Mouse (Mus musculus) limb, embryonic 10.5 days (tissue): ENCODE results near the gene Gm44503. TPM values are rescaled to one million over a fixed set of nuclear protein-coding genes. Genes with fewer than 3 reads are reported as not detected.

Experiments used
- DNase-seq: peaks from one replicate; pipeline ENCODE4 v3.0.0-alpha.2; 2017; ENCODE audit warnings: low spot score
- H3K27ac ChIP-seq: fragments of 300-500 bp; sonication (generic); 2 replicates; pipeline ENCODE4 v1.5.1; 2016; ENCODE audit warnings: mild to moderate bottlenecking
- H3K27me3 ChIP-seq: fragments of 300-500 bp; sonication (generic); 2 replicates; pipeline ENCODE4 v1.6.1; 2016; ENCODE audit warnings: low read depth, mild to moderate bottlenecking; ENCODE audit not compliant: poor library complexity, severe bottlenecking
- H3K36me3 ChIP-seq: fragments of 300-500 bp; sonication (generic); 2 replicates; pipeline ENCODE4 v1.6.1; 2016; ENCODE audit warnings: mild to moderate bottlenecking, moderate library complexity
- H3K4me1 ChIP-seq: fragments of 300-500 bp; sonication (generic); 2 replicates; pipeline ENCODE4 v1.6.1; 2016
- H3K4me3 ChIP-seq: fragments of 300-500 bp; sonication (generic); 2 replicates; pipeline ENCODE4 v1.5.1; 2016; ENCODE audit warnings: mild to moderate bottlenecking, moderate library complexity
- H3K9me3 ChIP-seq: fragments of 300-500 bp; sonication (generic); replicated peaks from 2 replicates; pipeline ENCODE4 v1.6.1; 2016; ENCODE audit warnings: mild to moderate bottlenecking
- WGBS: fragments of 180-500 bp; shearing (Covaris S2); methylation state at CpG from one replicate; pipeline ENCODE4 v1.1.7; 2016; 5-methylcytosine and 5-hydroxymethylcytosine counted together
- polyA plus RNA-seq: library from polyadenylated mRNA; unstranded; fragments of >200 nt; fragmentation: Nextera tagmentation; extraction: Ambion mirVana; gene quantifications from 2 replicates; pipeline ENCODE4 v1.2.1, GENCODE M21; 2016

The Gm44503 gene
- polyA plus RNA-seq, 1 experiment from 2014 or later = not detected

DNA sequence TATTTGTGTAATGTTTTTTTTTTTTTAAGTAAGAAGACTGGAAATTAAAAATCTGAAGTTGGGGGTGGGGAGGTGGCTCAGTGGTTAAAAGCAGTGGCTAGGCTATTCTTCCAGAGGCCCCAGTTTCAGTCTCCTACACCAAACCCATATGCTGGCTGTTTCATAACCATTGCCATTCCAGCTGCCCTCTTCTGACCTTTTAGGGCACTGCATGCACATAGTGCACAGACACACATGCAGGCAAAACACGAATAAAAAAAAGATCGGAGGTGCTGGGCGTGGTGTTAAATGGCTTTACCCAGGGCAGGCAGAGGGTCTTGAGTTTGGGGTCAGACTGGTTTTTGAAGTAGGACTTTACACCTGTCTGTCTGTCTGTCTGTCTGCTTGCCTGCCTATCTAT is 47.5 kb downstream of the Gm44503 start:
- Histone ChIP-seq H3K27ac (no peak overlapping the region), H3K36me3 (0 out of 2 replicates have a peak, but pooled peaks cover 2% of the 10 kb centered on the region), H3K4me1 (no peaks in the 10 kb centered on the region), H3K9me3 (no peaks in the 10 kb centered on the region), H3K4me3 (no peak overlapping the region), H3K27me3 (no peaks in the 10 kb centered on the region)
- WGBS = 95% methylated on average over 3 of the region's 3 CpGs
- no peak for DNase-seq

- no peaks in the 10 kb centered on the region for H3K9me3 ChIP-seq
- DNase-seq = no peak
- H3K4me1 ChIP-seq = no peaks in the 10 kb centered on the region
- 74% methylated on average over 3 of the region's 3 CpGs for WGBS
- no peak overlapping the region for H3K27ac ChIP-seq
- H3K36me3 ChIP-seq = 0 out of 2 replicates have a peak, but pooled peaks cover 2% of the 10 kb centered on the region
- H3K27me3 ChIP-seq = no peaks in the 10 kb centered on the region
- H3K4me3 ChIP-seq = no peak overlapping the region
Observed at GRCm38 (mm10) chr9:73008384-73008783, 49.7 kb downstream of the Gm44503 start.

DNA sequence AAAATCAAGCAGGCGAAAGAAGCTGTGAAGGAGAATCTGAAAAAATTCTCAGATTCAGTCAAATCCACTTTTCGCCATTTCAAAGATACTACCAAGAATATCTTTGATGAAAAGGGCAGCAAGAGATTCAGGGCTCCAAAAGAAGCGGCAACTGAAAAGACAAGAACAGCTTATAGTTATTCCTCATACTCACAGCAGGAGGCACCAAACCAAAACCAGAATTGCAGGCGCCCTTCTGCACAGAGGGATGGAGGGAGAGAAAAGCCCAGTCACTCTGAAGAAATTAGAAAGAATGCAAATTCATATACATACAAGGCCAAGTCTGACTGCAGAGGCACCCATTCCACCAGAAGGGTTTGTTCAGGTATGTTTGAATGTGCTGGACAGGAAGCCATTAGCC is 54.0 kb downstream of the Gm44503 start:
- no peaks in the 10 kb centered on the region for H3K27me3 ChIP-seq
- H3K9me3 ChIP-seq = no peaks in the 10 kb centered on the region
- WGBS = 87% methylated on average over 4 of the region's 4 CpGs
- peaks cover 41% of the 10 kb centered on the region for H3K36me3 ChIP-seq
- H3K4me1 ChIP-seq = no peaks in the 10 kb centered on the region
- H3K4me3 ChIP-seq = no peak overlapping the region
- DNase-seq = no peak
- H3K27ac ChIP-seq = no peak overlapping the region

GRCm38 (mm10) chr9:73014724-73015123 is 56.1 kb downstream of the Gm44503 start:
- Histone ChIP-seq H3K4me3 (no peak overlapping the region), H3K27me3 (no peaks in the 10 kb centered on the region), H3K4me1 (no peaks in the 10 kb centered on the region), H3K36me3 (peaks cover 61% of the 10 kb centered on the region), H3K9me3 (no peaks in the 10 kb centered on the region), H3K27ac (no peak overlapping the region)
- DNase-seq = no peak
- 76% methylated on average over 13 of the region's 13 CpGs for whole genome bisulfite sequencing

DNA sequence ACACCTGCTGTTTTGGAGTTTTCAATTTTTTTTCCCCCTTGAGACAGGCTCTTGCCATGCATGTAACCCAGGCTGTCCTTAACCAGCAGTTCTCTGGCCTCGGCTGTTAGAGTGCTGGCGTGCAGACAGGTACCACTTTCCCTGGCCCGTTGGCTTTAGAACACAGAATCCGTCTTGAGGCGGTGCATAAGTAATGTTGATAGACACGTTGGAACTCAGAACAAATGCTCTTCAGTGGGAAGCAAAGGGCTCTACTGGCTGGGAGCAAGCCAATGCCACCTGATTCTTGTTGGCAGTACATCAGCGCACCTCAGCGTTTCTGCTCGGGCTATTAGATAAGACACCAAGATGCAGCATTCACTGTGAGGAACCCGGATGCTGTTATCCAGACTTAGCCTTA is 61.2 kb downstream of the Gm44503 start:
- no peak for DNase-seq
- 92% methylated on average over 10 of the region's 10 CpGs for WGBS
- Histone ChIP-seq H3K27me3 (no peaks in the 10 kb centered on the region), H3K9me3 (no peaks in the 10 kb centered on the region), H3K4me3 (no peak overlapping the region), H3K4me1 (no peaks in the 10 kb centered on the region), H3K27ac (no peak overlapping the region), H3K36me3 (peaks cover 73% of the 10 kb centered on the region)

DNA sequence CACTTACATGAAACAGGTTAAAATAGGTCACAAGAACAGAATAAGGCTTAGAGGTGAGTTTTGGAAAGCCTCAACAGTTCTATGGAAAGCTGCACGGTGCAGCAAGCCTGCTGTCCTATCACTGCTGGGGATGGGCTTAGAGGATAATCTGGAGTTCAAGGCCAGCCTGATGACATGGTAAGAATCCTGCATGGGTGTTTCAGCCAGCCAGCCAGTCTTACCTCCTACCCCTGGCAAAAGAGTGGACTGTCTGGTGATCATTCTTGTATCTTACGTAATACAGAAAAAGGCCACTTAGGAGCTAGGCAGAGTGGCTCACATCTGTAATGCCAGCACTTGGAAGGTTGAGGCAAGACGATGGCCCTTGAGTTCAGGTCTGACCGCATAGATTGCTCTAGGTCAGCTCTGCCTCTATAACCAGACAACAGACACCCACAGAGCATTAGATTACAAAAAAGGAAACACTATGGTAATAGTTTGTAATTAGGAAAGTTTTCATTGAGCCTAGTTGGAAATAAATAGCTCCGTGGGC is 62.0 kb downstream of the Gm44503 start:
- Histone ChIP-seq H3K4me3 (no peak overlapping the region), H3K27ac (no peak overlapping the region), H3K27me3 (no peaks in the 10 kb centered on the region), H3K4me1 (peaks cover 2% of the 10 kb centered on the region; the same call in 1 of the 2 replicates), H3K36me3 (peaks cover 65% of the 10 kb centered on the region), H3K9me3 (no peaks in the 10 kb centered on the region)
- DNase-seq = no peak
- WGBS = 91% methylated on average over 5 of the region's 5 CpGs

- peak overlapping the region; percentile 76 for H3K27ac ChIP-seq
- 18% methylated on average over 16 of the region's 17 CpGs for WGBS
- H3K27me3 ChIP-seq = no peaks in the 10 kb centered on the region
- DNase-seq = peak; percentile 63
- H3K4me3 ChIP-seq = peak overlapping the region; percentile 34; the same call in 1 of the 2 replicates
- H3K9me3 ChIP-seq = no peaks in the 10 kb centered on the region
- peaks cover 32% of the 10 kb centered on the region for H3K36me3 ChIP-seq
- H3K4me1 ChIP-seq = peaks cover 12% of the 10 kb centered on the region
Observed at GRCm38 (mm10) chr9:73025818-73026636, 67.4 kb downstream of the Gm44503 start.

DNA sequence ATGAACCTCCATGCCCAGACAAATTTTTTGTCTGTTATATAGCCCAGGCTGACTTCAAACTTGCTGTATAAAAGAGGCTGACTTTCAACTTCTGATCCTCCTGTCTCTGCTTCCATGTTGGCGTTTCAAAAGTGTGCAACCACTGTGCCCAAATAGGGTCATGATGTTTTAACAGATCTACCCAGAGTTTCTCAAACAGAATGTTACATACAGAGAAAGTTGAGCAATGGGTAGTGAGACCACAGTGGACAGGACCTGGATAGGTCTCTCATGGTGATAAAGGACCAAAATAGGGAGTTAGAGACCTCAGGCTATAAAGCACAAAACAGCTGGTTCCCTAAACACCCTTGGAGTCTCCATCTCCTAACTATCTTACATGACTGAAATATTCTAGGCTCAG is 71.8 kb downstream of the Gm44503 start:
- DNase-seq = no peak
- H3K36me3 ChIP-seq = peaks cover 52% of the 10 kb centered on the region
- no peaks in the 10 kb centered on the region for H3K27me3 ChIP-seq
- H3K4me1 ChIP-seq = peaks cover 12% of the 10 kb centered on the region
- H3K27ac ChIP-seq = no peak overlapping the region
- H3K4me3 ChIP-seq = no peak overlapping the region
- no peaks in the 10 kb centered on the region for H3K9me3 ChIP-seq
- WGBS = 86% methylated on average over 1 of the region's 1 CpGs

DNA sequence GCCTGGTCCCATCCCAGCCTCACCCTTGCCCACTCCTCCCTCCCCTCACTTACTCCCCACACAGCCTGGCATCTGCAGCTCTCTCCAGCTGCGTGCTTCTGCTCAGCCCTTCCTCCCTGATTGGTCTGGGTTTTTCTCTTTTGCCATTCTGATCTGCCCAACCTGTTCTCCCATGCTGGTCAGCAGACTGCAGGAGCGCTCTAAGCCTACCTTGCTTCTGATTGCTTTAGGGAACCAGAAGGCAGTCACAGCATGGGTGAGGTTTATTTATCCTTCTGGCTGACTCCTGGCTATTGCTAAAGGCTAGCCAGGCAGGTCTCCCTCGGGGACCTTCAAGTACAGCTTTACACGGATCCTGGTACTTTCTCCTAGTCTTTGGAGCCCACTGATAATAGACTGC is 72.8 kb downstream of the Gm44503 start:
- 78% methylated on average over 4 of the region's 4 CpGs for WGBS
- Histone ChIP-seq H3K27me3 (no peaks in the 10 kb centered on the region), H3K36me3 (peaks cover 55% of the 10 kb centered on the region), H3K27ac (no peak overlapping the region), H3K4me1 (peaks cover 2% of the 10 kb centered on the region), H3K9me3 (no peaks in the 10 kb centered on the region), H3K4me3 (no peak overlapping the region)
- DNase-seq = no peak

GRCm38 (mm10) chr9:73033406-73033805 is 74.8 kb downstream of the Gm44503 start:
- DNase-seq = no peak
- no peaks in the 10 kb centered on the region for H3K27me3 ChIP-seq

DNA sequence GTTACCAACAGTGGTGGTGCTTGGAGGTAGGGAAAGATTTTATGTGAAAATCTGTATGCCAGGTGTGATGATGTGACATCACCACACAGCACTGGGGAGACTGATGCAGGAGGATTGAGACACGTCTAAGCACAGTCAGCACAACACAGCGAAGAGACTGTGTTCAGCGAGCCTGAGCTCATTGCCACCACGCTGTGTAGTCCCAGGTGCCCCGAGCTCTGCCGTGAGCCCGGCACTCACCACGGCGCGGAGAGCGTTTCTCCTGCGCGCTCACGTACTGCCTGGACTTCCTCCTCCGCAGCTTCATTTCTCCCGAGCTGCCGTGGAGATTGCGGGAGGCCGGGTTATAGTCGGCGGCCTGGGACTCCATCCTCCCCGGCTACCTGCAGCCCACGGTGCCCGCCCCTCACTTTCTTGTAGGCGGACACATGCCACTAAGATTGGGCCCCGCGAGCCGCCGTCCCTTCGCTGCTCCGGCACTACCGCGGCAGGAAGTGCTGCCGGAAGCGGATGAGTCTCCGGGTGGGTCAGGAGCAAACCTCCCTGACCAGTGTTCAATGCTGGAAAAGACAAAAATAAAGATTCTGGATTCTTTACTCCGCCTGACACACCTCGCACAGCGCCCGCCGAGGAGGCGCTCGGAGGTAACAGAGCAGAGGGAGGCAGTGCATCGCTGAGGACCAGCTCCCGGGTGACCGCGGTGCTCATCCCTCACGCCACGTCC is 80.7 kb downstream of the Gm44503 start:
- peak; percentile 96 for DNase-seq
- peak overlapping the region; percentile 84 for H3K4me3 ChIP-seq
- H3K4me1 ChIP-seq = peaks cover 20% of the 10 kb centered on the region
- peak overlapping the region; percentile 84 for H3K27ac ChIP-seq
- under 1% methylated on average over 49 of the region's 49 CpGs for WGBS
- H3K36me3 ChIP-seq = peaks cover 7% of the 10 kb centered on the region; the same call in 1 of the 2 replicates
- H3K9me3 ChIP-seq = no peaks in the 10 kb centered on the region
- no peaks in the 10 kb centered on the region for H3K27me3 ChIP-seq

More at GRCm38 (mm10) chr9:73033406-73033805, 74.8 kb downstream of the Gm44503 start:
- Histone ChIP-seq H3K4me3 (no peak overlapping the region), H3K9me3 (no peaks in the 10 kb centered on the region), H3K27ac (no peak overlapping the region), H3K4me1 (peaks cover under 1% of the 10 kb centered on the region; the same call in 1 of the 2 replicates), H3K36me3 (peaks cover 55% of the 10 kb centered on the region)
- 90% methylated on average over 1 of the region's 1 CpGs for WGBS

- peak within 1 kb of the TSS; percentile 84 for H3K27ac ChIP-seq
- 33% methylated on average over 6 of the region's 6 CpGs for WGBS
- peaks cover 27% of the 10 kb centered on the region for H3K4me1 ChIP-seq
- no peaks in the 10 kb centered on the region for H3K9me3 ChIP-seq
- peak within 1 kb of the TSS; percentile 84 for H3K4me3 ChIP-seq
- DNase-seq = no peak
- 0 out of 2 replicates have a peak, but pooled peaks cover 4% of the 10 kb centered on the region for H3K36me3 ChIP-seq
- H3K27me3 ChIP-seq = peaks cover 2% of the 10 kb centered on the region; the same call in 1 of the 2 replicates
Observed at GRCm38 (mm10) chr9:73040080-73040479, 81.4 kb downstream of the Gm44503 start, which contains the start of gene Pigb. Pigb (minus strand) TSS chr9:73040378.
